Mouse (Mus musculus): ENCODE measurements around the gene Tlcd1.
"Not testable (repeated sequence)": the region's sequence is repeated elsewhere in the genome, so short reads cannot be mapped to it uniquely, and the experiment has no call there.

Tlcd1 gene

DNA sequence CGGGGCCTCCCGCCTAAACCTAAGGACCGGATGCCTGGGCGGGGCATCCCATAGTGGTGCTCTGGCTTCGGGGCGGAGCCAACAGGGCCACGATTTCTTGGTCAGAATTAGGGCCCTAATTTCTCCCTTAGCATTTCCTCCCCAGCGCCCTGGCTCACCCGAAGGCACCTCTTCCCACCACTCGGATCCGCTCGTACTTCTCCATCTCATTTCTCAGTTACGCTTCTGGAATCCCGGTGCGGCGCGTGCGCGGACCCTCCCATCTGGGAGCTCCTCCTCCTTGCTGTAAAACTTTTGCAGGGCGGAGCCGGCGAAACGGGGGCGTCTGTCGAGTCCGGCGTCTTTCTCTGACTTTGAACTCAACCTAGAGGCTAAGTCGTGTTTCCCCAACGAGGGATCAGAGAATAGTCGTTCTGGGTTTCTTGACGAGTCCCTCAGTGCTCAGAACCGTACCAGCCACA, at the start of gene Tlcd1, which contains the start of gene Nek8:
TSS of gene Tlcd1 (plus strand) at position 310 of the 461 bp plus-strand sequence.
TSS of gene Nek8 (minus strand) at position 274 of the 461 bp plus-strand sequence.
- DNase-seq (ENCODE audit: low spot score in 2 of 2): peak; percentile 96

DNA sequence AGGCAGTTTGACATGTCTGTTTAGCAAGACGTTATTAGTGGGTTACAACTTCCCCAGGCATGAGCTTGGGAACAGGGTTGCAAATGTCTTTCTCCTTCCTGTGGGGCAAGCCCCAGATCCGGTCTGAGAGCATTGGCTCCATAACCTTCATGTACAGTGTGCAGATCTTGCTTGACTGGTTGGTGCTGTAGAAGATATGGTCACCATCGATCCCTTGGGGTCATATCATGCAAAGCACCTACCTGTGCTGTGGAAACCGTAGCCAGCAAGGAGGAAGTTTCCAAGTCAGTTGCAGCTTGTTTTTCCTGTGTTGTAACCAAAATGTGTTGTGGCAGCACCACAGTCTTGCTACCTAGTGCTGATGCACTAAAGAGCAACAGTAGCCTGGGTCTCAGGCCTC, 49.8 kb upstream of the Tlcd1 start:
- peak; percentile 27 to 64 for DNase-seq (ENCODE audit: low spot score in 2 of 2)

DNA sequence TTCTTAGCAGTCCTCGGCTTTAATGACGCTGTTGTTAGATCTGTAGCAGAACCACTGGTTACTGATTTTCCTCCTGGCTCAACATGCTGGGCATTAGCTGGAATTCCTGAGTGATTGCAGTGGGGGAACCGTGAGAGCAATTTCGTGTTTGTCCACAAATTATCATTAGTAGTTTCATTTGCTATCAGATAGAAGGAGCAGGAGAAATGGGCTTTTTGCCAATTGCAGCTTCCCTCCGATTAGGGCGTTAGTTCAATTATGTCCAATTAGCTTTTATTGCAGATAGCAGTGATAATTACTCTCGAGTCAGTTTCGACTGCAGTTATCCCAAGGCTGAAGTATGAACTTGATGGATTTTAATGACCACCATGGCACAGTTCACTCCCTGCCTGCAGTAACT, 47.1 kb upstream of the Tlcd1 start:
- no peak for DNase-seq (ENCODE audit: low spot score in 2 of 2)

DNA sequence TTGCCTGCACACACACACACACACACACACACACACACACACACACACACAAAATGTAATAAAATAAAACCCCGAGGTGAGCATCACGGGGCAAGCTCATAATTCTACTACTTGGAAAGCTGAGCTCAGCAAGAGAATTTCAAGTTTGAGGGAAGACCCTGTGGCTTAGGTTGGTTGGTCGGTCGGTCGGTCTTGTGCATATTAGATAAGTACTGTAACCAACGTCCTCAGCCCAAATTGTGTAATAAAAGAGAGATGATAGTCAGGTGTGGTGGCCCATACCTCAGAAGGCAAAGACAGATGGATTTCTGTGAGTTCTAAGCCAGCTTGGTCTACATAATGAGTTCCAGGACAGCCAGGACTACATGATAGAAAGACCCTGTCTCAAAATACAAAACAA, 42.6 kb upstream of the Tlcd1 start:
- no peak for DNase-seq (ENCODE audit: low spot score in 2 of 2)

DNA sequence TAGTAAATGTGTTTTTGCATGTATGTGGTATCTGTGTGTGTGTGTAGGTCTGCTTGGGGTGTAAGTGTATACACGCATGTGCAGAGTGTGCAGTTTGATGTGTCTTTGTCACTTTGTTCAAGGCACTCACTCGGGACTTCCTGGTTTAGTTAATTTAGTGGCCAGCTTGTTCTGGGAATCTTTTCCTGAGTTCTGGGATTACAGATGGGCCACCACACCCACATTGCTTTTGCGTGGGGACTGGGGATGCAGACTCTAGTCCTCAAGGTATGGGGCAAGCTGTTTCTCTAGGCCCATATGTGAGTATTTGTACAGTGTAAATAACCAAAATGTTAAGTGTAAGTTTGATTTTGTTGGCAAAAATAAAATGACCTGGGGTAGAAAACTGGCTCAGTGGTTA, 42.2 kb upstream of the Tlcd1 start:
- no peak for DNase-seq (ENCODE audit: low spot score in 2 of 2)

DNA sequence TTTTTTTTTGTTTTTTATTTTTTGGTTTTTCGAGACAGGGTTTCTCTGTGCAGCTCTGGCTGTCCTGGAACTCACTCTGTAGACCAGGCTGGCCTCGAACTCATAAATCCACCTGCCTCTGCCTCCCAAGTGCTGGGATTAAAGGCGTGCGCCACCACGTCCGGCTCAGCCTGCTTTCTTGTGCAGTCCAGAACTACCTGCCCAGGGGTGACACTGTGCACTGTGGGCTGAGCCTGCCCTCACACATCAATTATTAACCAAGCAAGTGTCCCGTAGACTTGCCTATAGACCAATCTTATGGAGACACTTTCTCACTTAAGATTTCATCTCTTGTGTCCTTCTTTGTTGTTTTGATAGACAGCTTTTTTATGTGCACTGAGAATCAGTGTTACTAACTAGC, 41.2 kb upstream of the Tlcd1 start:
- DNase-seq (ENCODE audit: low spot score in 2 of 2): not testable (repeated sequence)

DNA sequence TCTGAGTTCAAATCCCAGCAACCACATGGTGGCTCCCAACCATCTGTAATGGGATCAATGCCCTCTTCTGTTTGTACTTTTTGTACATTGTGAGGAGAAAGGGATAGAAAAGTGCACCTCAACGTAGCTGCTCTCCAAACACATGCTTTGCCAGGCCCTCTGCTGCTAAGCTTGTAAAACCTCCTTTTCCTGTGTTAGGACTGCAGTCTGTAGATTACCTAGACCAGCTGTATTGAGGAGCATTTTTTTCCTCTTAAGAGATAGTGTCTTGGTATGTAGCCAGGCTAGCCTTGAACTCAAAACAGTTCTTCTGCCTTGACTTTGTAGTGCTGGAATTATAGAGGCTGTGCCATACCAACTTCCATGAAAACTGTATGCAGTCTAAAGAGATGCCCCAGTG, 40.4 kb upstream of the Tlcd1 start:
- DNase-seq (ENCODE audit: low spot score in 2 of 2): no peak

DNA sequence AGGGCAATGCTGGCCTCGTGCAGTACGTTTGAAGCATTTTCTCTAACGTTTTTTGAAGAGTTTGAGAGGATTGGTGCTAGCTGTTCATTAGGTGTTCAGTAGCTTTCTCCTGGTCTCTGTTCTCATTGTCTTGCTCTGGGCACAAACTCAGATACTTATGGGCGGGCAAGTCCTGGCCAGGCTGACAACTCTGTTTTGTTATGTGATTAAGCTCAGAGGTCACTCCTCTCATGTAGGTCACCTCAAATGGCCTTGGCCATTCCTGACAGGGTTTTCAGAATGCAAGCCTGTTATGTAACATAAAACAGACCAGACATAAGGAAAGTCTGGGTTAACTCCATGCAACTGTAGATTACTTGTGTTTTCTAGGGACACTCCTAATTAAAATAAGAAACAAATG, 38.9 kb upstream of the Tlcd1 start:
- DNase-seq (ENCODE audit: low spot score in 2 of 2): no peak

DNA sequence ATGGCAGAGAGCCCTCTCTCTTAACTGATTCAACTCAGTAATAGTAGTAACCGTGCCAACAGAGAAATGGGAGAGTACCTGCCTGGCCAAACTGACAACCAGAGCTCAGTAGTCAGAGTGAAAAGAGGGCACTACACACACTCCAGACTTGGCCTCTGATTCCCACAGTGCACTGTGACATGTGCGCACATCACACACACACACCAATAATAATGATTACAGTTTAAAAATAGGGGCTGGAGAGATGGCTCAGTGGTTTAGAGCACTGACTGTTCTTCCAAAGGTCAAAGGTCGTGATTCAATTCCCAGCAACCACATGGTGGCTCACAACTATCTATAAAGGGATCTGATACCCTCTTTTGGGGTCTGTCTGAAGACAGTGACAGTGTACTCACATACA, 38.5 kb upstream of the Tlcd1 start:
- no peak for DNase-seq (ENCODE audit: low spot score in 2 of 2)

DNA sequence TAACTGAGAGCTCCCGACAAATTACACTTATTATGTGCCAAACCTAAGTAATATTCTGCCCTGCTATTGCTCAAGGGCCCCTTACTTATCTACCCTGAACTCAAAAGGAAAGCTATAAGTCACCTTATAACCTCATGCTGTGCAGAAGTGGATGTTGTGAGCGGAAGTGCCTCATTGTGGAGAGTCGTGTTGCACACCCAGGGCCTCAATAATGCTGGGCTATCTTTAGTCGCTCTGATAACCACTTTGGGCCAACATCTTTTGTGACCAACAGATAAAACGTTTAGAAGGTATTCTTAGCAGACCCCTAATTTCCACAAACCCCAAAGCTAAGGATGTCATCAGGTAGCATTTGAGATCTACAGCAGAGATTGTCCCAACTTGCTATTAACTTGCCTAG, 35.8 kb upstream of the Tlcd1 start:
- no peak for DNase-seq (ENCODE audit: low spot score in 2 of 2)

DNA sequence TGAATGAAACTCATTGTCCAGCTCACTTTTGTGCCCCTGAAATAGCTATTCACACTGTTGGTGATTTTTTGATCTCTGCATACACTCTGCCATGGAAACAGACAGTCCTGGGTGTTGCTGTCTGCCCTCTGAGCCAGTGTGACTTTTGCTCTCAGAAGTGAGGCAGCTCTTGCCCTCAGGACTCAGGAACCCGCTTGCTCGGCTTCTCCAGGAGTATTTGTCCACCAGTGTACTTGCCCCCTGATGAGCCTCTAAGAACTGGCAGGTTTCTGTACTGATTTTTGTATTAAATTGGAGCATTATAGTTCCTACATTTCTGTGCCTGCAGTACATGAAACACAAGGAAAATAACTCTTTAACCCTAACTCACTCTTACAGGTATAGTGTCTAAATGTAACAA, 33.0 kb upstream of the Tlcd1 start:
- no peak for DNase-seq (ENCODE audit: low spot score in 2 of 2)

DNA sequence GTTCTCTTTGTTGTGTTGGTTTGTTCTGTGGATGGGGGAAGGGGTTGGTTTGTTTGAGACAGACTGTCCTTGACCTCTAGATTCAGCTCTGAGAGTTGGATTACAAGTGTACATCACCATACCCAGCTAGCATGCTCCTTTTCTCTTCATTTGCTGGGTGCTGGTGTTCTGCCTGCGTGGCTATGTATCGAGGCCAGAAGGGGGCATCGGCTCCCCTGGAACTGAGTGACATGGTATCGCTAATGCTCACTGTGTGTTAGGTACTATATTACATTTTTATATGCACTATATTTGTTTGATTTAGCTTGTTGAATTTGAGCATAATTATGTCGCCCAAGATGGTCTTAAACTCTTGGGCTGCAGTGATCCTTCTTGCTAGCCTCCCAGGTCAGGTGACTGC, 30.3 kb upstream of the Tlcd1 start:
- DNase-seq (ENCODE audit: low spot score in 2 of 2): no peak

DNA sequence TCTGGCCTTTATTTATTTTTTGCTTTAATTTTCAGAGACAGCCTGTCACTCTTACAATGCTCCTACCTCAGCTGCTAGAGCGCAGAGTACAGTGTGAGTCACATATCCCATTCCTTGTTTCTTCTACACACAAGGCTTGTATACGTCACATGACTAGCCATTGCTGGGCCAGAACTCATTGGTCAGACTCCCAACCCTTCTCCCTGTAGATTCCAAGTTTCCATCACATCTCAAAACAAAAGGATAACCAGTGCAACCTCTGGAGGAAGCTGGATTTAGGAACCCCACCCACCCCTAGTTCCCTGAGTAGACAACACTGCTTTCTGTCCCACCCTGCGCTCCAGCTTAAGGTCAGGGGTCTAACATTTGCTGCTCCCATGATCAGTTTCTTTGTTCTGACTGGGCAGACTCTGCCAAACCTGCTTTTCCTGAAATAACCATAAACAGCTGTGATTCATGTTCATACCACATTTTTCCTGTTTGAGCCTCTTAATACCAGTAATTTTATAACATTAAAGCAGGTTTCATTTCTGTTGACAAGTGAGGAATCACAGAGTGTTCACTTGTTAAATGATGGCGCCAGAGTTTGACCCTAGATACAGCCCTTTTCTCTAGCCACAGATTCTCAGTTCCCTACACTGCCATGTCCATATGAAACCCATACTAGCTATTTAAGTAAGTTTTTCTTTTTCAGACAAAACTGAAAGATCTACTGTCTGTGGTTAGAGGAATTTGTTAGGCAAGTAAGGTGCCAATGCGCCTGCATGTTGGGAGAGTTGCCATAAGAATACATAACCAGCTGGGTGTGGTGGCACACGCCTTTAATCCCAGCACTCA, 29.6 kb upstream of the Tlcd1 start:
- DNase-seq (ENCODE audit: low spot score in 2 of 2): no peak

DNA sequence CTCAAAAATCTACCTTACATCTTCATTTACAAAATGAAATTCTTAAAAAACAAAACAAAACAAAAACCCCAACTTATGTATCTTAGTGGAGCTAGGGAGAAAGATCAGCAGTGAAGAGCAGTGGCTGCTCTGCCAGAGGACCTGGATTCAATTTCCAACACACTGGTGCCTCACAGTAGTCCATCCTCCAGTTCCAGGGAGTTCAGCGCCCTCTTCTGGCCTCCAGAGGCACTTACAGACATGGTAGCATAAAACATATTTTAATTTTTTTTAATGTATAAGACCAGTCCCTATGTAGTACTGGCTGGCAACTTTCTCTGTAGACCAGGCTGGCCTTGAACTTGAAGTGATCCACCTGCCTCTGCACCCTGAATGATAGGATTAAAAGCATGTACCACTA, 25.4 kb upstream of the Tlcd1 start:
- DNase-seq (ENCODE audit: low spot score in 2 of 2): peak; percentile 56 to 76

DNA sequence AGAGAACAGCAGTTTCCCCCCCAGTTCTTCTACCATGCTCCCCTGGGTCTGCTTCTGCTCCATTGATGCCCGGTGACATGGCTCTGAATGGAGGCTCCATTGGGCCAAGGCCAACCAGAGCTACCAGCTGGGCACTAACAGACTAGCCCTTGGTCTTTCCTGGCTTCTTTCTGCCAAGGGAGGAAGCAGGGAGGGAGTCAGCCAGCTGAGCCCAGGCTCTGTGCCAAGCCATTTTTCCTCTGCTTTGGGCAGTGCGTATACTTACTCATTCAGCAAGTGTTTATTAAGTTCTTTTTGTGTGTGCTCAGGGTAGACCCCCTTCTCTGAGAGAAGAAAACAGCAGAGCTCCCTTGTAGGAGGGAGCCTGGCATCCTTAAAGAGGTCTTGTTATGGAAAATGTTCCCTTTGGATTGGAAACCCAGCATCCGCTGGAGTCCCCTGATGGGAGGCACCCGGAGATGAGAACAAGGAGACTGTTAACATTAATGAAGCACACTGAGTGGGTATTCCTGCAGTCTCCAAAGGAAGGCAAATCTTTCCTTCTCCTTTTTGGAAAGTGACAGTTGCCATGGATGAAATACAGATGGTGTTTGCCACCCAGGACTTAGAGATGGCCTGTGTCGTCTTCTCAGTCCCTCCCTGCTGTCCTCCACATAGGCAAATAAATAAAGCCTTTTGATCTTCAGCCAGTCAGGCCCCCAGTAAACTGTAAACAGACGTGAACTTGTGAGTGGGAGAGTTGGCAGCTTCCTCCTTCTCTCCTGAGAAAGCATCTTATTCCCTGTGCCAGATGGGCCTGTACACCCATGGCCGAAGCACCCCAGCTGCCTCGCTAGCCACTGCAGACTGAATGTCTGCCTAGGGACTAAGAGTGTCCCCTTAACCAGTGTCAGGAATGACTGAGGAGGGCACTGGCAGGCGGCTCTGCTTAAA, 23.9 kb upstream of the Tlcd1 start:
- no peak for DNase-seq (ENCODE audit: low spot score in 2 of 2)

DNA sequence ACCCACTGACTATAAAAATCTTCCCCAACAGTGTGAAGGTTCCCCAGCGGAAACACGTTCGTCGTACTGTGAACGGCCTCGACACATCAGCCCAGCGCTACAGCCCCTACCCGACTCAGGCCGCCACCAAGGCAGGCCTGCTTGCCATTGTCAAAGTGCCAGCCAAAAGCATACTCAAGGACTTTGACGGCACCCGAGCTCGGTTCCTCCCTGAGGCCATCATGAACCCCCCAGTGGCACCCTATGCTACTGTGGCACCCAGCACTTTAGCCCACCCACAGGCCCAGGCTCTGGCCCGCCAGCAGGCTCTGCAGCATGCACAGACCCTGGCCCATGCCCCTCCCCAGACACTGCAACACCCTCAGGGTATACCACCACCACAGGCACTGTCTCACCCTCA, 22.7 kb upstream of the Tlcd1 start:
- no peak for DNase-seq (ENCODE audit: low spot score in 2 of 2)

DNA sequence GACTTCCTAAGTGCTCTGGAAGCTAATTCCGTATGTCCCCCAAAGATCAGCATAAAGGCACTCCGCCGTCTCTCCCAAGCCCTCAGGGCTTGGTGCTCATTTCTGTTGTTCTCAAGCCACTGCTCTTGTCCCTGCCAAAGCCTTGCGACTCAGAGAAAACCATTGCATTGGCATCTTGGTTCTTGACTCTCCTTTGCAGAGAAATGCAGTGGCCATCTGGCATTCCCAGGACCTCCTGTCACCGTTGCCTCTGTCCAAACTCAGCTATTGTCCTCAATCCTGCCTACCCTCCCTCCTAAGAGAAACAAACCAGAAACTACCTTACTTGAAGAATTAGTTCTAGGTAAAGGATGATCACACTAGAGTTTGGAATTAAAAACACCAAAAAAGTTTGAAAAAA, 20.8 kb upstream of the Tlcd1 start:
- no peak for DNase-seq (ENCODE audit: low spot score in 2 of 2)

DNA sequence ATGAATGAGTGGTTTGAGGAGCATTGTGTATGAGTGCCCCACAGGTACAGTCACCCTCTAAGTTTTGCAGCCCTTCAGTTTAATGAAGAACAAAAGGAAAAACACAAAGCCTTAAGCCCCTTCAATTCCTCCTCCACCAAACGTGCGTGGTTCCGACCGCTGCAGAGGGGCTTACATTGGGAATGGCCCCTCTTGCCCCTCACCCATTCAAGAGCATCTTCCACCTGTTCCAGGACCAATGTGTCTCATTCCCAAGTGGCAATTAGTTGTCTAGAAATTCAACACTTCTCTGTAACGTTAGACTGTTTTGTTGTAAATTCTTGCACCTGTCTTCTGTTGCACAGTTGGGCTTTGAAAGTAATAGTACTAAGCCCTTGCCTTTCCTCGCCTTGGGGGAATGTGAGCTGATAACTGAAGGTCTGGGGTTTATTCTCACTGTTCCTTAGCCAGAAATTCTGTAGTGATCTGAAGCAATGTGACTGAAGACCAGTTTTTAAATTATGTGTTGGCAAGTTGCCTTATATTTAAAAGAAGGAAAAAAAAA, 20.3 kb upstream of the Tlcd1 start:
- no peak for DNase-seq (ENCODE audit: low spot score in 2 of 2)

DNA sequence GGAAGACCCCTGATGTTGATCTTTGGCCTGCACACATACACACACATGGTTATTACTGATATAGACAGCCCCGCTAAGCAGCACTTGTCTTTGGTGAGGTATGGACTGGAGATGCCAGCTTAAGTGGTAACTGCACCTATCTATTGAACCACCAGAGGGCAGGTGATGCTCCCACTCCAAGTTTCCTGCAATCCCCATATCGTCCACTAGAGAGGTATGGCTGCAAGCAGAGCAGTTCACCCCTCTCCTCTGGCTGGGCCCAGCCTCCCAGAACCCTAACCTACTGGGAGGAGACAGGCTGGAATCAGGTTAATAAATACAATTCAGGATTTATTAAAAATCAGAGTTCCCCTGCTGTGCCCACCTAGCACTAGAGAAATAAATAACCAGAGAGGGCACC, 17.4 kb upstream of the Tlcd1 start:
- peak; percentile 88 to 90 for DNase-seq (ENCODE audit: low spot score in 2 of 2)

DNA sequence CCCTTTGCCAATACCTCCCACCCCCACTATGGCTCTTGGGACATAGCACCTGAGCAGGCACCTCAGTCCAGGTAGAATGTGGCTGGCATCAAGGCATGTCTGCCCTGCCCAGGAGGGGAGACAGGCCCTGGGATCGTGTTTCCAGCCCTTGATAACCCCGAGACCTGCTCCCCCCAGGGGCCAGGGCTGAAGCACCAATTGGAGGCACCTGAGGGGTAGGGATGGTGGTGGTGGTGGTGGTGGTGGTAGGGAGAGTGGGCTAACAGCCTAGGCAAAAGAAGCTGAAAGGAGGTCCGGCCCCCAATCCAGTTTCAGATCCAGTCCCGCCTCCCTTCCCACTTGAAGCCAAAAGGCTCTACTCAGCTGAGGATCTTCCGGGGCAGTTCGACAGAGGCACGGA, 17.0 kb upstream of the Tlcd1 start:
- DNase-seq (ENCODE audit: low spot score in 2 of 2): no peak

DNA sequence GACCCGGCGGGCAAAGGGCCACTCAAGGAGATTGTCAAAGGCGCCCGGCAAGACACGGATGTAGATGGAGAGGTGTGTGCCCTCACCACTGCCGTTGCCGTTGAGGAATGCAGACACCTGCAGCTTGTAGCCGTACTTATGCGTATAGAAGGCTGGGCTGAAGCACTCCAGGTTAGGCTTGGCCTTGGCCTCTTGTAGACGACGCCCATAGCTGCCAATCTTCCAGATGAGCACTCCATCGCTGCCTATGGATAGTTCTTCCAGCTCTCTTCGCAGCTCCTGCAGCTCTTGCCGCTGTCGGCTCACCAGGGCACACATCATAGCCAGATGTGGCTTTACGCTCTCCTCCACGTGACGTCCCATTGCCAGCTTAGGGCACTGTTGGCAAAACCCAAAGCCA, 16.3 kb upstream of the Tlcd1 start:
- no peak for DNase-seq (ENCODE audit: low spot score in 2 of 2)

DNA sequence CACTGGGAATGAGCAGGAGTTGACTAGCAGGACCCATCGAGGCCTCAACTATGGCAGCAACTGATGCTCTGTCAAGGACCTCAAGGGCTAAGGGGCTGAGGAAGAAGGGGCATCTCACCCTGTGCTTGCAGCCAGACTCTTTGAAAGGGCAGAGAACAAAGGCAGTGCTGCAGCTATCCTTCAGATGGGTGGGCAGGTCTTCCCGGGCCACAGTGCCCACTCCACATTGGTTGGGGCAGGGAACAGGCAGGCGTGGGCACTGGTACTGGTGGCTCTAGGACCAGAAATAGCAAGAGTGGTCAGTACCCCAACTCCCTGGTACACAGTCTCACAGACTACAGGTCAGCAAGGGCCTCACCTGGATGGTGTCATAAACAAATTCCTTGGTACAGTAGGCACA, 15.8 kb upstream of the Tlcd1 start:
- no peak for DNase-seq (ENCODE audit: low spot score in 2 of 2)
